Mouse (Mus musculus): ENCODE data around the gene 4933406M09Rik. TPM values are rescaled to one million over a fixed set of nuclear protein-coding genes. Genes with fewer than 3 reads are reported as not detected.

The 4933406M09Rik gene
- polyA plus RNA-seq, 1 experiment from 2014 or later, result not detected

DNA sequence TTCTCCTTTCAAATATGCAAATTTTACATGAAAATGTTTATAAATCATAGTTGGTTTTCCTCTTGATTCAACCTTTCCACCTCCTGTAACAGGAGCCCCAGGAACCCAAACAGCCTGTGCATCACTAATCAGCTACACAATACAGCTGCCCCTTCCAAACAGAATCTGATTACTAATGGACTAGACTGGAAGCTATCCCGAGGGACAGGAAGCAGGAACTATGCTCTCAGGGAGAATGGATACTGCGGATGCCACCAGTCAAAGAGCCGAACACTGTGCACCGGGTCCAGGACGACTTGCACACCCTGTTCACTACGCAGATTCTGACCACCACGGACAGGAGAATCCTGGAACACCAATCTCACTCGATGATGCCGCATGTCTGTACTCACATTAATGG is 37.9 kb upstream of the 4933406M09Rik start:
- Histone ChIP-seq H3K4me2 (no peak overlapping the region), H3K9me3 (no peaks in the 10 kb centered on the region), H3K9ac (no peak overlapping the region), H3K4me1 (peaks cover 40% of the 10 kb centered on the region), H3K4me3 (no peak overlapping the region), H3K27me3 (replicated peaks) (no peaks in the 10 kb centered on the region), H3K36me3 (peaks cover 61% of the 10 kb centered on the region), H3K27ac (replicated peaks) (no peak overlapping the region)
- 80% methylated on average over 9 of the region's 9 CpGs for WGBS
- no peak for ATAC-seq (ENCODE audit: extremely low read depth, insufficient number of reproducible peaks, low FRiP score, low TSS enrichment)

DNA sequence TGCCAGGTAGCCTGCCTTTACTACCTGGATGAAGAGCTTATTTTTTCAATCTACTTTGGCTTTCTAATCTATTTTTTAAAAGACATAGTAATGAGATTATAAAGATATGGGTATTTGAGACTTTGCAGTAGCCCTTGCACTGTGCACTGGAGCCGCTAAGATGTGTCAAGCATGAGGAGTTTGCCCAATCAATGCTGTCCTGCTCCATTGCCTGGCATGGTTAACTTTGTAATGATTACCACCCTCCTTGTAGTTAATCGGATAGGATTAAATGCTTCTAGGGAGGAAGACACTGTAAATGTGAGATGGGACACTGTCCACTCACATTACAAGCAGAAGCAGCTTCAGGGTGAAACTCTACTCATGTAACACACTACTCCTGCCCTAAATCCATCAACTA is 32.4 kb upstream of the 4933406M09Rik start:
- no peak for ATAC-seq (ENCODE audit: extremely low read depth, insufficient number of reproducible peaks, low FRiP score, low TSS enrichment)
- Histone ChIP-seq H3K36me3 (peaks cover 90% of the 10 kb centered on the region), H3K4me2 (no peak overlapping the region), H3K4me1 (no peaks in the 10 kb centered on the region), H3K9me3 (no peaks in the 10 kb centered on the region), H3K27ac (replicated peaks) (no peak overlapping the region), H3K9ac (no peak overlapping the region), H3K27me3 (replicated peaks) (no peaks in the 10 kb centered on the region), H3K4me3 (no peak overlapping the region)
- 94% methylated on average over 2 of the region's 2 CpGs for WGBS

DNA sequence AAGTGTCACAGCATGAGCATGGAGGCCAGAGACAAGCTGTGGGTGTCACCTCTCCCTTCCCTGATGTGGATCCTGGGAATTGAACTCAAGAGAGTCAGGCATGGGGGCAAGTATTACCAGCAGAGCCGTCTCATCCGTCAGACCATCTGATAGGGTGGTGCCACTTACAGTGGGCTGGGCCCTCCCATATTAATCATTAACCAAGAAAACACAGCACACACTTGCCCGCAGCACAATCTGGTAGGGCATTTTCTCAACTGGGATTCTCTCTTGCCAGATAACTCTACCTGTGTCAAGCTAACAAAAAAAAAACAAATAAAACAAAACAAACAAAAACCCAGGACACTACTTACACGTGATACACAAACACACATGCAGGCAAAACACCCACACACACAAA is 28.3 kb upstream of the 4933406M09Rik start:
- Histone ChIP-seq H3K4me2 (no peak overlapping the region), H3K4me3 (no peak overlapping the region), H3K36me3 (peaks cover 80% of the 10 kb centered on the region), H3K27me3 (replicated peaks) (no peaks in the 10 kb centered on the region), H3K4me1 (peaks cover 18% of the 10 kb centered on the region), H3K9ac (no peak overlapping the region), H3K27ac (replicated peaks) (no peak overlapping the region), H3K9me3 (no peaks in the 10 kb centered on the region)
- whole genome bisulfite sequencing, result 81% methylated on average over 4 of the region's 4 CpGs
- ATAC-seq (ENCODE audit: extremely low read depth, insufficient number of reproducible peaks, low FRiP score, low TSS enrichment), result no peak

DNA sequence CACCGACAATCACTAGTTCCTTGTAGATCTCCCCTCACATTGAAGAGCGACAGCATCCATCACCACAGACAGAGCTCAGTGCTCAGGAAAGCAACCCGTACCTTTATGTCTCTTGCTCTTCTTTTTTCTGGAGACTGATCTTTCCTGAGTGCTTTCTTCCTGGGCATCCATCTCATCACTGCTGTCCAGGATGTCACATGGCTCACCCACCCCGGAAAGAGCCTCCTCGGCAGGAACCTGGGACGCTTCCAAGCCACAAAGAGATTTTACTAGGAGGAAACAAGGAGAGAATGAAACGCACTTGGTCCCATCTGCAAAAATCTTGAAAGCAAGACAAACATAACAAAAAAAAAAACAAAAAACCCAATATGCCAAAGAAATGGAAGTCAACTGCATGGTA is 25.1 kb upstream of the 4933406M09Rik start:
- peak overlapping the region; percentile 93 for H3K4me2 ChIP-seq
- peak overlapping the region; percentile 97 for H3K9ac ChIP-seq
- no peaks in the 10 kb centered on the region for H3K27me3 ChIP-seq (replicated peaks)
- no peak overlapping the region for H3K27ac ChIP-seq (replicated peaks)
- H3K9me3 ChIP-seq, result no peaks in the 10 kb centered on the region
- 69% methylated on average over 7 of the region's 7 CpGs for WGBS
- H3K4me1 ChIP-seq, result peaks cover 20% of the 10 kb centered on the region
- peaks cover 48% of the 10 kb centered on the region for H3K36me3 ChIP-seq
- ATAC-seq (ENCODE audit: extremely low read depth, insufficient number of reproducible peaks, low FRiP score, low TSS enrichment), result no peak
- H3K4me3 ChIP-seq, result peak overlapping the region; percentile 97

DNA sequence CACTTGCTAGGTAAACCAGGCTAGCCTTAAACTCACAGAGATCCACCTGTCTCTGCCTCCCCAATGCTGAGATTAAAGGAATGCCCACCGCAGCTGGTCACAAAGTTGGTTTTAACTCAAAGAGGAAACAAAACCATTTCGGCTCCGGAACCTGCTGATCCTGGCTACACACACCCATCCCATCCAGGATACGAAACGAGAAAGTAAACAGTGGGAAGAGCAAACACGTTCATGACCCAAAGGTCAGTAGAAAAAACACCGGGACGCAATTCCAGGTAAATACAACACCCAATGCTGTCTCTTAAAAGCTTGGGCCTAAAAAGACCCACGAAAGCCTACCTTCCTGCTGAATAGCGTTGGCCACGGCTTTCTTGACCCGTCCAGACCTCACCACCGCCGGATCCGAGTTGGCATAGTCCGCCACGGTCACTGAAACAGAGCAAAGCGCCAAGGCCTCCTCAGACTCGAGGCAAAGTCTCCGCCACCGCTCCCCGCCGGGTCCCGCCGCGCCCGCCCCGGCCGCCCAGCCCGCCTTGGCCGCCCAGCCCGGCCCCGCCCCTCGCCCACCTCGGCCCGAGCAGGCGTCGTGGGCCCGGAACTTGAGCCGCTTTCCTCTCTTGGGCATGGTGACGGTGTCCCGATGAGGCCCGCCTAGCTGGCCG is 24.4 kb upstream of the 4933406M09Rik start:
- under 1% methylated on average over 33 of the region's 44 CpGs for WGBS

DNA sequence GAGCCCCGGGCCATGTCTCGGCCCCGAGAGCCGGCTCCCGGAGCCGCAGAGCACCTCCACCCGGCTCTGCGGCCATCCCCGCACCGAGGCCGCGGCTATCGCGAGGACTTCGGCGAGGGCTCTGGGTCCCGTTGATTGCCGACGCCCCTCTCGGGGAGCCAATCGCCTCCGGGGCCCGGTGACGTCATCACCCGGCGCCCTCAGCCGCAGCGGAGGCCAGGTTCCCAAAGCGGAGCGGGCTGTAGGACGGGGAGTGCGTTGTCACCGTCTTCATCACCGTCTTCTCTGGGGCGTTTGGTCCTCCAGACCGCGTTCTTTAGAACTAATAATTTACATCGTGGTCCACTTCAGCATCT is 23.9 kb upstream of the 4933406M09Rik start, which contains the start of gene Tmem183a:
Gene Tmem183a (minus strand): TSS at position 123 of the 356 bp plus-strand sequence.
- ATAC-seq (ENCODE audit: extremely low read depth, insufficient number of reproducible peaks, low FRiP score, low TSS enrichment), result peak; percentile 97
- WGBS, result under 1% methylated on average over 38 of the region's 38 CpGs
- Histone ChIP-seq H3K36me3 (peaks cover 38% of the 10 kb centered on the region), H3K27me3 (replicated peaks) (no peaks in the 10 kb centered on the region), H3K4me2 (peak within 1 kb of the TSS; percentile 93), H3K9me3 (no peaks in the 10 kb centered on the region), H3K4me1 (peaks cover 20% of the 10 kb centered on the region), H3K9ac (peak within 1 kb of the TSS; percentile 97), H3K27ac (replicated peaks) (peak within 1 kb of the TSS; percentile 81), H3K4me3 (peak within 1 kb of the TSS; percentile 97)

More for the DNA sequence above, 24.4 kb upstream of the 4933406M09Rik start:
- peak overlapping the region; percentile 93 for H3K4me2 ChIP-seq
- ATAC-seq (ENCODE audit: extremely low read depth, insufficient number of reproducible peaks, low FRiP score, low TSS enrichment), result peak; percentile 81
- peak overlapping the region; percentile 97 for H3K4me3 ChIP-seq
- peak overlapping the region; percentile 81 for H3K27ac ChIP-seq (replicated peaks)
- peak overlapping the region; percentile 97 for H3K9ac ChIP-seq
- H3K9me3 ChIP-seq, result no peaks in the 10 kb centered on the region
- peaks cover 20% of the 10 kb centered on the region for H3K4me1 ChIP-seq
- H3K36me3 ChIP-seq, result peaks cover 42% of the 10 kb centered on the region
- no peaks in the 10 kb centered on the region for H3K27me3 ChIP-seq (replicated peaks)

DNA sequence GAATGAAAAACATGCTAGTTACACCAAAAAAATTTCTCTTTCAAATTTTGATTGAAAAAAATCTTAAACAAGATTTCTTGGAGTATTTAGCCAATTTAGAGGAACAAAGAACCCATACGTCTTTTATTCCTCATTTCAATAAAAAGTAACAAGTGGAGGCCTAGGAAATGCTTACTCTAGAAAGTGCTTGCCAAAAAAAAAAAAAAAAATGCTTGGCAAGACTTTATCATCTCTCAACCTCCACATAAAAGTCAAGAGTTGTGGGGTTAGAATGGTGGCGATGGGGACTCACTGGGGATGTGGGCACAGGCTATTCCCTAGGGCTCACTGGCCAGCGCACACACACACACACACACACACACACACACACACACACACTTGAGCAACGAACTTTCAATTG is 22.5 kb upstream of the 4933406M09Rik start:
- WGBS, result 75% methylated on average over 4 of the region's 4 CpGs
- Histone ChIP-seq H3K27ac (replicated peaks) (no peak overlapping the region), H3K27me3 (replicated peaks) (no peaks in the 10 kb centered on the region), H3K36me3 (peaks cover 25% of the 10 kb centered on the region), H3K4me1 (peaks cover 20% of the 10 kb centered on the region), H3K9ac (no peak overlapping the region), H3K9me3 (no peaks in the 10 kb centered on the region), H3K4me2 (no peak overlapping the region), H3K4me3 (no peak overlapping the region)
- ATAC-seq (ENCODE audit: extremely low read depth, insufficient number of reproducible peaks, low FRiP score, low TSS enrichment), result no peak

DNA sequence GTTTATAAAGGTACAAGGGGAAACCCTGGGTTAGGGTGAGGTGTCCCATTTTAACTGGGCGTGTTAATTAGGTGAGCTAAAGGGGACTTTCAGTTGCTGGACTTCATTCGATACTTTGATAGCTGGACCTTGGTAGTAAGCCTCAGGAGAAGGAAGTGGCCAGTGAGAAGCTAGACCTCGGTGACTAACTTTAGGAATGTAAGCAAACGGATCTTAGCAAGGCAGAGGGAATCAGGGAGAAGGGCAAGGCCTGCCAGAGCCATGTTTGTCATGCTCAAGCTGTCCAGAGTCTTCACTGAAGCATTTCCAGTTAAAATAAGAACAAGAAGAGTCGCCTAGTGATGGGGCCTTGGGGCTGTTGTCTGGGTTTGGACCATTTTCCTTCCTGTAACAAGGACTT is 20.2 kb upstream of the 4933406M09Rik start:
- peaks cover 7% of the 10 kb centered on the region; the same call in 1 of the 2 replicates for H3K9me3 ChIP-seq
- no peaks in the 10 kb centered on the region for H3K27me3 ChIP-seq (replicated peaks)
- no peak overlapping the region for H3K27ac ChIP-seq (replicated peaks)
- H3K9ac ChIP-seq, result no peak overlapping the region
- 53% methylated on average over 5 of the region's 5 CpGs for WGBS
- no peak for ATAC-seq (ENCODE audit: extremely low read depth, insufficient number of reproducible peaks, low FRiP score, low TSS enrichment)
- H3K4me1 ChIP-seq, result peaks cover 12% of the 10 kb centered on the region
- peaks cover 2% of the 10 kb centered on the region; the same call in 1 of the 2 replicates for H3K36me3 ChIP-seq
- no peak overlapping the region for H3K4me2 ChIP-seq
- no peak overlapping the region for H3K4me3 ChIP-seq

DNA sequence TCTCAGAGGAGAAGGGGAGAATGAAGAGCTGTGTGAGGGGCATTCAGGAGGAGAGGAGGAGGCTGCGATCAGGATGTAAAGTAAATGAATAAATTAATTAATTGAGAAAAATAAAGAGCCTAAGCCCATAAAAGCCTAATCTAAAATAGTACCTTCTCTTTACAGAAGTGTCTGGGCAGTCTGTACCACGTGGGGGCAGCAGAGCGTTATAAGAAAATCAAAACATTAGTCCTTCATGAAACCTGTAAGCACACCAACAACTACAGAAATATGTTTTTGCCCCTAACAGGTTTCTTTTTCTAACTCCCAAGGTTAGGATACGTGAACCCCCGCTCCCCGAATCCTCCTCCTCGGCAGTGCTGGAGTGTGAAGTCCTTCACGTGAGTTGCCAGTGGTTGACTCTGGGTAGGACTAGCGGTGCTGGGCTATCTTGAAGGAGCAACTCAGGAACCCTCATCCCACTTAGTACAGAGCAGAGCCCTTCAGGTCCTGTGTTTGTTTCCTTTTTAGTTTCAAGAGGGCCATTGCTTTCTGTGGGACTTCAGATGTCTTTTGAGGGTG is 16.9 kb upstream of the 4933406M09Rik start:
- Histone ChIP-seq H3K4me3 (no peak overlapping the region), H3K27me3 (replicated peaks) (no peaks in the 10 kb centered on the region), H3K4me2 (no peak overlapping the region), H3K36me3 (no peaks in the 10 kb centered on the region), H3K27ac (replicated peaks) (no peak overlapping the region), H3K4me1 (no peaks in the 10 kb centered on the region), H3K9me3 (peaks cover 17% of the 10 kb centered on the region), H3K9ac (no peak overlapping the region)
- 44% methylated on average over 9 of the region's 9 CpGs for WGBS
- ATAC-seq (ENCODE audit: extremely low read depth, insufficient number of reproducible peaks, low FRiP score, low TSS enrichment), result no peak

DNA sequence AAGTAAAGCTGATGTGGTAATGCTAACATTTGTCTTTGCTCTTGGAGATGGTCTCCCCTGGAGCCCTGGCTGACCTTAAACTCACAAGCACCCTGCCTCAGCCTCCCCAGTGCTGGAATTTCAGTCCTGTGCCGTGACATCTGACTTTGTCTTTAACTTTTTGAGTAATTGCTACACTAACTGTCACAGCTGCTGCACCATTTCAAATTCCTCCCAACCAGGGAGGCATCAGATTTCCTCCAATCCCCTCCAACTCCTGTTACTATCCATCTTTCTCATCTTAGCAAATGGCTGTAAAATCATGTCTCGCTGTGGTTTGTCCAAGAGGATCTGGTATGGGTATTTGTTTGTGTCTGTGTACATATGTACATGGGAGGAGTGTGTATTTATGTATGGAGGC is 11.6 kb upstream of the 4933406M09Rik start:
- WGBS, result 65% methylated on average over 2 of the region's 2 CpGs
- Histone ChIP-seq H3K27me3 (replicated peaks) (no peaks in the 10 kb centered on the region), H3K36me3 (no peaks in the 10 kb centered on the region), H3K9ac (no peak overlapping the region), H3K27ac (replicated peaks) (no peak overlapping the region), H3K4me1 (no peaks in the 10 kb centered on the region), H3K4me3 (no peak overlapping the region), H3K9me3 (peaks cover 17% of the 10 kb centered on the region), H3K4me2 (no peak overlapping the region)
- ATAC-seq (ENCODE audit: extremely low read depth, insufficient number of reproducible peaks, low FRiP score, low TSS enrichment), result no peak

DNA sequence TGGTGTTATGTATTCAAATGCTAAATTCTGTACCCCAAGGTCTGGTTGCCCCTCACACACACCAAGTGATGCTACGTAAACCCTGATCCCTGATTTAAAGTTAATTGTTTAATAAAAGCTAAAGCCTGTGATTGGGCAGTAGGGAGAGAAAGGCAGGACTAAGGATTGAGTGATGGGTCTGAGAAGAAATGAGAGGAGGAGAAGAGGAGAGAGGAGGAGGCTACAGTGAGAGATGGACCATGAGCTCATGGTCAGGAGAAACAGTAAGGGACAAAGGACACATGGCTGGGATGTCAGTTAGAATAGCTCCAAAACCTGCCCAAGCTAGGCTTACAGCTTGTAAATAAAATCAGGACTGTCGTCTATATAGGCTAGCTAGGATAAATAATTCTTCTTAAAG is 4.7 kb upstream of the 4933406M09Rik start:
- Histone ChIP-seq H3K27me3 (replicated peaks) (no peaks in the 10 kb centered on the region), H3K9me3 (0 out of 2 replicates have a peak, but pooled peaks cover 5% of the 10 kb centered on the region), H3K4me3 (no peak overlapping the region), H3K27ac (replicated peaks) (no peak overlapping the region), H3K4me1 (peaks cover 10% of the 10 kb centered on the region), H3K4me2 (peak overlapping the region; percentile 74; the same call in 1 of the 2 replicates), H3K9ac (no peak overlapping the region), H3K36me3 (no peaks in the 10 kb centered on the region)
- ATAC-seq (ENCODE audit: extremely low read depth, insufficient number of reproducible peaks, low FRiP score, low TSS enrichment), result no peak
- 82% methylated on average over 2 of the region's 2 CpGs for WGBS

All from heart, embryonic 13.5 days (tissue).